Mouse (Mus musculus): ENCODE results near the gene Ly6g6c.
"Not testable (repeated sequence)": the region's sequence is repeated elsewhere in the genome, so short reads cannot be mapped to it uniquely, and the experiment has no call there.

The Ly6g6c gene

GRCm38 (mm10) chr17:35031272-35031671 is 33.9 kb upstream of the Ly6g6c start:
- no peak for DNase-seq (ENCODE audit: low read depth, low spot score)

- no peak for DNase-seq (ENCODE audit: low read depth, low spot score)
Measured at GRCm38 (mm10) chr17:35031880-35032279, 33.3 kb upstream of the Ly6g6c start.

- no peak for DNase-seq (ENCODE audit: low read depth, low spot score)
Measured at GRCm38 (mm10) chr17:35032323-35032870, 32.8 kb upstream of the Ly6g6c start.

- not testable (repeated sequence) for DNase-seq (ENCODE audit: low read depth, low spot score)
Measured at GRCm38 (mm10) chr17:35033703-35034102, 31.5 kb upstream of the Ly6g6c start.

- no peak for DNase-seq (ENCODE audit: low read depth, low spot score)
Measured at GRCm38 (mm10) chr17:35034896-35035295, 30.3 kb upstream of the Ly6g6c start.

GRCm38 (mm10) chr17:35039121-35039873 is 25.9 kb upstream of the Ly6g6c start:
- DNase-seq (ENCODE audit: low read depth, low spot score), result no peak

- DNase-seq (ENCODE audit: low read depth, low spot score), result no peak
Measured at GRCm38 (mm10) chr17:35043794-35044193, 21.4 kb upstream of the Ly6g6c start.

GRCm38 (mm10) chr17:35044904-35045806 is 20.0 kb upstream of the Ly6g6c start:
- no peak for DNase-seq (ENCODE audit: low read depth, low spot score)

- no peak for DNase-seq (ENCODE audit: low read depth, low spot score)
Measured at GRCm38 (mm10) chr17:35045807-35046680, 19.1 kb upstream of the Ly6g6c start.

GRCm38 (mm10) chr17:35046681-35047455 is 18.3 kb upstream of the Ly6g6c start, which contains the start of gene Msh5:
TSS of gene Msh5 (minus strand) at chr17:35046745.
- DNase-seq (ENCODE audit: low read depth, low spot score), result peak; percentile 92

- no peak for DNase-seq (ENCODE audit: low read depth, low spot score)
Measured at GRCm38 (mm10) chr17:35047688-35048087, 17.5 kb upstream of the Ly6g6c start.

- no peak for DNase-seq (ENCODE audit: low read depth, low spot score)
Measured at GRCm38 (mm10) chr17:35048149-35048931, 16.8 kb upstream of the Ly6g6c start.

- no peak for DNase-seq (ENCODE audit: low read depth, low spot score)
Measured at GRCm38 (mm10) chr17:35048932-35049440, 16.2 kb upstream of the Ly6g6c start.

GRCm38 (mm10) chr17:35049561-35050016 is 15.6 kb upstream of the Ly6g6c start, which contains the start of gene Clic1:
TSS of gene Clic1 (plus strand) at chr17:35049966.
- DNase-seq (ENCODE audit: low read depth, low spot score), result no peak

- no peak for DNase-seq (ENCODE audit: low read depth, low spot score)
Measured at GRCm38 (mm10) chr17:35050126-35050750, 14.9 kb upstream of the Ly6g6c start.

GRCm38 (mm10) chr17:35051156-35052086 is 13.8 kb upstream of the Ly6g6c start:
- DNase-seq (ENCODE audit: low read depth, low spot score), result no peak

- DNase-seq (ENCODE audit: low read depth, low spot score), result no peak
Measured at GRCm38 (mm10) chr17:35052271-35052798, 12.9 kb upstream of the Ly6g6c start.
